Mouse (Mus musculus) spleen, adult 2 months (tissue): ENCODE results near the gene Tnip1. TPM values are rescaled to one million over a fixed set of nuclear protein-coding genes. Genes with fewer than 3 reads are reported as not detected.

Experiments
- DNase-seq, 2 experiments: peaks; one replicate each; pipeline versions ENCODE4 v3.0.0 to v3.0.0-alpha.2; 2012 to 2021; ENCODE audit warnings: low spot score in 2 of 2, low read depth in 1 of 2
- H3K27ac ChIP-seq: fragments of 200-500 bp; 2 replicates; pipeline ENCODE4 v1.5.1; 2012; ENCODE audit warnings: low read length, inconsistent platforms; ENCODE audit not compliant: insufficient read depth
- H3K27me3 ChIP-seq: fragments of 200-500 bp; 2 replicates; pipeline ENCODE4 v1.6.1; 2012; ENCODE audit warnings: mild to moderate bottlenecking, moderate library complexity, low read length, inconsistent platforms; ENCODE audit not compliant: control insufficient read depth, insufficient read depth
- H3K36me3 ChIP-seq: fragments of 200-500 bp; 2 replicates; pipeline ENCODE4 v1.6.1; 2012; ENCODE audit warnings: mild to moderate bottlenecking, low read length, inconsistent platforms; ENCODE audit not compliant: control insufficient read depth, insufficient read depth
- H3K4me1 ChIP-seq: fragments of 200-500 bp; 2 replicates; pipeline ENCODE4 v1.6.1; 2011; ENCODE audit warnings: inconsistent platforms; ENCODE audit not compliant: control insufficient read depth, insufficient read depth, insufficient read length
- H3K4me3 ChIP-seq: fragments of 200-500 bp; 2 replicates; pipeline ENCODE4 v1.5.1; 2011; ENCODE audit warnings: mild to moderate bottlenecking, inconsistent platforms; ENCODE audit not compliant: insufficient read depth, insufficient read length; ENCODE audit errors: extremely low read depth
- CTCF ChIP-seq: fragments of 200-500 bp; IDR thresholded peaks from 2 replicates; pipeline ENCODE4 v1.5.1; 2011; ENCODE audit warnings: mild to moderate bottlenecking, inconsistent platforms; ENCODE audit not compliant: insufficient read depth, insufficient read length, insufficient replicate concordance; ENCODE audit errors: extremely low read depth
- POLR2A ChIP-seq: fragments of 200-500 bp; IDR thresholded peaks from 2 replicates; pipeline ENCODE4 v1.6.1; 2011; ENCODE audit warnings: low read depth, low read length, inconsistent platforms
- WGBS: fragments of 180-500 bp; shearing (Covaris S2); methylation state at CpG from one replicate; pipeline ENCODE4 v1.1.7; 2018; 5-methylcytosine and 5-hydroxymethylcytosine counted together
- polyA plus RNA-seq: library from polyadenylated mRNA; depleted of rRNA; stranded (reverse); fragments of >200 nt; gene quantifications from 2 replicates; pipeline ENCODE4 v1.2.3, GENCODE M21; 2012; rRNA removed

Tnip1 gene
- polyA plus RNA-seq, 1 experiment: 54.6 TPM

DNA sequence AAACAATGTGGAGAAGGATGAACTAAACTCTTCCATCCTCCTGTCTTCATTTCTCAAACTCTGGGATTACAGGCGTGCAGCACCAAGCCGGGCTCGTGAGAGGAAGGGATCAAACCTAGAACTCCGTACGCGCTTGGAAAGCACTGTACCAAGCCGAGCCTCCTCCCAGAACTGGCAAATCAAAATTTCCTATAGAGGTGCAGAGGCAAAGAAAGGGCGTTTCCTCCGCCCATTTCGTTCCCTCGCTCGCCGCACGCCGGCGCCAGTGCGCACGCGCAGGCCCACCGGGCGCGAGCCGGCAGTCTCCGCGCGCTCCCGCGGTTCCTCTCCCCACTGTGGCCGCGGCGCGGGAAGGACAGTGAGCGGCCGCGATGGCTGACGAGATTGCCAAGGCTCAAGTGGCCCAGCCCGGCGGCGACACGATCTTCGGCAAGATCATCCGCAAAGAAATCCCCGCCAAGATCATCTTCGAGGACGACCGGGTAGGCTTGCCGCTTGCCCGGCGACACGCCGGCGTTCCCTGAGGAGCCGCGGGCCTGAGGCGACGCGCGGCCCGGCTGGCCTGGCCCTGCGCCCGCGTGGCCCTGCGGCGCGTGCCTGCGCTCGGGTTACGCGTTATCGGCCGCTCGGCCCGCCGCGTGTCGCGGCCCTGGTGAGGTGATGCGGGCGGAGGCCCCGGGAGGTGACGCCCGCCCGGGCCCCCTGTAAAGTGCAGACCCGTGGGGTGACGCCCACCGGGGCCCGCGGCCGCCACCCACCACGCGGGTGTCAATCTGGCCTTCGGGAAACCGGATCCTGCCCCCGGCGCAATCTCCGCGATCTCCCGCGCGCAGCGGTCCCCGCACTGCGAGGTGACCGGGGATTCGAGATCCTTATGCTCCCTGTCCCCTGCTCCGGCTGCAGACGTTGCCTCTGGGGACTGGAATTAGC is 96.3 kb downstream of the Tnip1 start, which contains the start of gene Hint1:
TSS of gene Hint1 (plus strand) at position 265 of the 930 bp plus-strand sequence.
- peak within 1 kb of the TSS; percentile 88 for H3K27ac ChIP-seq
- DNase-seq: peak; percentile 75 to 90
- H3K4me3 ChIP-seq: peak within 1 kb of the TSS; percentile 96
- no peak for TF ChIP-seq CTCF
- peak; percentile 87 for TF ChIP-seq POLR2A
- peaks cover 8% of the 10 kb centered on the region for H3K36me3 ChIP-seq
- H3K4me1 ChIP-seq: no peaks in the 10 kb centered on the region; the same call in none of the 2 replicates
- no peaks in the 10 kb centered on the region for H3K27me3 ChIP-seq
- whole genome bisulfite sequencing: under 1% methylated on average over 107 of the region's 107 CpGs

DNA sequence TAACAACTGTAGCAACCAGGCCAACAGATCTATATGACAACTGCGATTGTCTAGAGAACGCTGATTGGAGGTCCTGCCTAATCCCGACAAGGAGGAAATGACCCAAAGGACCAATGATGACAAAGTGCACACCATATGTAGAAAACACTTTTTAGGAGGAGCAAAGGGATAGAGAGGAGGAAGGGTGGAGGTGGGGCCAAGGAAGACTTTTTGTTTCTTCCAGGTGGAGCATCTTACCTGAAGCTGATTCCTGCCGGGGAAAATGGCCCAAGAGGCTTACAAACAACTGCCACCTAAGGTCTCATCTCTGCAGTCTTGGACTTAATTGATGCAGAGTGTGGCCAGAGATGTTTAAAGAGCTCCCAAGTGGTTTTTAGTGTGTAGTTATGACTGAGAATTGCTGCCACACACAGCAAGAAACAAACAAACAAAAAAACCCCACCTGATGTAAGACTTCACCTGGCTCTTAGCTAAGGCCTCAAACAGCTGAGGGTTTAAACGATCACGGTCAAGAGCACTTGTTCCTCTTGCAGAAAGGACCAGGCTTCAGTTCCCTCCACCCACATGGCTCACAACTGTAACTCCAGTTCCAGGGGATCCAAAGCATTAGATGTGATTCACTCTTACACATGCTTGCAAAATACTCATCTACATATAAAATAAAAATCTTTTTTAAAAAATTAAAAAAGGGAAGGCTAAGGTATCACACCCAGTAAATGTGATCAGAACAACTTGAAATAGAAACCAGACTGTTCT is 97.2 kb downstream of the Tnip1 start:
- peak overlapping the region; percentile 70 for H3K27ac ChIP-seq
- WGBS: 61% methylated on average over 6 of the region's 6 CpGs
- no peaks in the 10 kb centered on the region for H3K27me3 ChIP-seq
- no peak for DNase-seq
- H3K4me3 ChIP-seq: peak overlapping the region; percentile 96; the same call in 1 of the 2 replicates
- H3K4me1 ChIP-seq: no peaks in the 10 kb centered on the region; the same call in none of the 2 replicates
- TF ChIP-seq POLR2A: no peak
- TF ChIP-seq CTCF: no peak
- peaks cover 6% of the 10 kb centered on the region for H3K36me3 ChIP-seq

DNA sequence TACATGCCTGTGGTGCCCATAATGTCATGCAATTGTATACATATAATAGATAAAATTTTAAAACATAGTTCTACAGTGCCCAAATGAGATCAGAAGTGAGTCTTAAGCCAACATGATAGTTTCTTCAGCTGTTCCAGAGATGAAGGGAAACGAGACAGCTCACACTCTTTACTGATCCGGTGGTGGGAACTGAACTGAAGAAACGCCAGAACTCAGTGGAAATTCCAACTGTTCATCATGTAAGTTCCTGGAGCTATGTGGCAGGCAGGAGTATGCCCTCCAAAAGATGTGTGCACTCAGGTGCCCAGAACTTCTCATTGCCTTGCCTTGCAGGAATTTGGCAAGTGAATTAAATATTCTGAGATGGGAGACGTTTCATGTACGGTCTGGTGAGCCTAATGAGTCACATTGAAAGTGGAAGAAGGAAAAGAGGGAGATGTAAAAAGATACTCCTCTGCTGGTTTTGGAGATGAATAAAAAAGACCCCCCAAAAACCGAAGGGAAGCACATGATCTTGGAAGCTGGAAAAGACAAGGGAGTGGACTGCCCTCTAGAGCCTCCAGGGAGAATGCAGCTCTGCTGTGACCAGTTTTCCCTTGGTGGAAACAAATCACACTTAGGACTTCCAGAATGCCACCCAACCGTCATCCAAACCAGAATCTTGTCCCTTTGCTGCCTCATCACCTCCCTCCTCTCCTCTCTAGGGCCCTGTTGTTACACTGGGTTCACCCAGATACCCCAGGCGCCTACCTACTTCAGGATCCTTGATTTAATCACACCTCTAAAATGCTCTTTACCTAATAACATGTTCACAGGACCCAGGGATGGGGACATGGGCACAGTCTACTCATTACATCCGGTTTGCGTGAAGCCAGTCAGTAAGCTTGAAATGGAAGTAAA is 99.8 kb downstream of the Tnip1 start:
- Histone ChIP-seq H3K27me3 (no peaks in the 10 kb centered on the region), H3K27ac (no peak overlapping the region), H3K4me3 (no peak overlapping the region), H3K36me3 (no peaks in the 10 kb centered on the region), H3K4me1 (no peaks in the 10 kb centered on the region; the same call in none of the 2 replicates)
- peak in 1 of 2 experiments; percentile 39 for DNase-seq
- 53% methylated on average over 10 of the region's 10 CpGs for WGBS
- peak; percentile 72; the same call in 1 of the 2 replicates for TF ChIP-seq CTCF
- TF ChIP-seq POLR2A: no peak

DNA sequence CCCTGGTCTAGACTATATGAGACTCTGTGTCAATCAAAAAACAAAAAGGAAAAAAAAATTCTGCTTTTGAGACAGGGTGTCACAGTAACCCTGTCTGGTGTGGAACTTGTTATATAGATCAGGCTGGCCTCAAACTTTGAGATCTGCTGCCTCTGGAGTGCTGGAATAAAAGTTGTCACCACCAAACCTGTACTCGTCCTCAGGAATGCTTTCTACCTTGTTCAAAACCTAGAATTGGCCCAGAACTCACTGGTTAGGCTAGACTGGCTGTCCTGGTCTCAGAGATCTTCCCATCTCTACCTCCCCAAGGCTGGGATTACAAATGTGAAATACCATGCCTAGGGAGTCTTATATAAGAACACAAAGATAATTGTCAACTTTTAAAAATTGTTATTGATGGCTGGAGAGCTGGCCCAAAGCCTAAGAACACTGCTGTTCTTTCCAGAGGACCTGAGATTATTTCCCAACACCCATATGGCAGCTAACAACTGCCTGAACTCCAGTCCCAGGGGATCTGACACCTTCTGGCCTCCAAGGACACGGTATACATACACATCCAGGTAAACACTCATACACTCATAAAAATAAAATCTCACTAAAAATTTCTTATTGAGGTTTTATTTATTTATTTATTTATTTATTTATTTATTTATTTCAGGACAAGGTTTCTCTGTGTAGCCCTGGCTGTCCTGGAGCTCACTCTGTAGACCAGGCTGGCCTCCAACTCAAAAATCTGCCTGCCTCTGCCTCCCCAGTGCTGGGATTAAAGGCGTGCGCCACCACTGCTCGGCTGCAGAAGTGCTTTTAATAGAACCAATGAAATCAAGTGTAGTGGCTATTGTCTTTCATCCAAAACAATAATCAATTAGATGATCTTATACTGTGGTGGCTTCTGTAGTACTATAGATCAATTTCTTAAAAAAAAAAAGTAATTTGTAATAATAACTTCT is 101.0 kb downstream of the Tnip1 start:
- TF ChIP-seq CTCF (no peak), POLR2A (no peak)
- DNase-seq: no peak
- Histone ChIP-seq H3K36me3 (no peaks in the 10 kb centered on the region), H3K27me3 (no peaks in the 10 kb centered on the region), H3K4me3 (no peak overlapping the region), H3K27ac (no peak overlapping the region), H3K4me1 (no peaks in the 10 kb centered on the region; the same call in 1 of the 2 replicates)
- WGBS: 92% methylated on average over 5 of the region's 5 CpGs

Other genes starting within 250 kb of the Tnip1 start
- 55.8 and 58.5 TPM in 2 replicates for gene Cdc42se2, start 175.2 kb downstream of the Tnip1 start, polyA plus RNA-seq
- gene Lyrm7, start 102.0 kb downstream of the Tnip1 start, polyA plus RNA-seq: 0.42 and 0.48 TPM in 2 replicates
- gene Hint1, start 96.5 kb downstream of the Tnip1 start, polyA plus RNA-seq: 164 and 168 TPM in 2 replicates
- gene Gpx3, start 60.5 kb downstream of the Tnip1 start, polyA plus RNA-seq: 62.8 and 70.0 TPM in 2 replicates
- gene Anxa6, start 70.5 kb upstream of the Tnip1 start, polyA plus RNA-seq: 104 and 116 TPM in 2 replicates
- gene Ccdc69, start 115.2 kb upstream of the Tnip1 start, polyA plus RNA-seq: 8.9 and 10.6 TPM in 2 replicates
- gene Gm2a, start 135.2 kb upstream of the Tnip1 start, polyA plus RNA-seq: 98.3 and 128 TPM in 2 replicates
- gene Slc36a3, start 188.8 kb upstream of the Tnip1 start, polyA plus RNA-seq: 1.4 and 1.6 TPM in 2 replicates
- gene Slc36a2, start 222.2 kb upstream of the Tnip1 start, polyA plus RNA-seq: 10.2 and 12.8 TPM in 2 replicates
- gene Slc36a1, start 241.4 kb upstream of the Tnip1 start, polyA plus RNA-seq: 25.7 and 26.0 TPM in 2 replicates